Mouse (Mus musculus) right cerebral cortex, adult 2 months (tissue): Measurements from ENCODE around the gene Phc2.

ENCODE experiments used
- DNase-seq, 2 experiments: peaks; one replicate each; pipeline ENCODE4 v3.0.0; 2021 to 2022; ENCODE audit warnings: low spot score in 2 of 2

Phc2 gene

DNA sequence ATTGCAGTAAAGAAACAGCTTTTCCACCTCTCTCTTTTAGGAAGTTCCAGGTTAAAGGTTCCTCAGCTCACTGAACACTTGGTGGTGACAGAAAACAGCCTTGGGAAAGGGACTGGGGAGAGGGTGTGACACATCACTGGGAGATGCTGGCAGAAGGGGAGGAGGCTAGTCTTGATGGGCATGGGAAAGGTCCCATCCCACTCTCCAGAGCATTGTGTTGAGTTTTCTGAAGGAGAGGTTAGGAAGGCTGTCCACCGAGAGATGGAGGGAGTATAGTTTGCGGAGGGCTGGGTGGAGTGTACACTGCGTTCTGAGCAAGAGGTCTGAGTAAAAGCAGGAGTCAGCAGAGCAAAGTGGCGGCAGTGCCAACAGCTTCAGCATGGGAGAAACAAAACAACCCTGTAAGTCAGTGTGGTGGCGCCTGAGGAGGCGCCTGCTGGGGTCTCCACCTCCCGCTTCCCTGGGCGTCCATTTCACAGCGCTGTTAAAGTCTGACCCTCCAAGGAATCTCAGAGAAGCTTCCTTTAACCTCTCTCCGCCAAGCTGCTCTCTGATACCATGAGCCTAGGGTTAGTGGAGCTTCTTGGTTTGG is 88.0 kb downstream of the Phc2 start:
- no peak for DNase-seq

GRCm38 (mm10) chr4:128743031-128743626 is 88.6 kb downstream of the Phc2 start:
- DNase-seq, result no peak

DNA sequence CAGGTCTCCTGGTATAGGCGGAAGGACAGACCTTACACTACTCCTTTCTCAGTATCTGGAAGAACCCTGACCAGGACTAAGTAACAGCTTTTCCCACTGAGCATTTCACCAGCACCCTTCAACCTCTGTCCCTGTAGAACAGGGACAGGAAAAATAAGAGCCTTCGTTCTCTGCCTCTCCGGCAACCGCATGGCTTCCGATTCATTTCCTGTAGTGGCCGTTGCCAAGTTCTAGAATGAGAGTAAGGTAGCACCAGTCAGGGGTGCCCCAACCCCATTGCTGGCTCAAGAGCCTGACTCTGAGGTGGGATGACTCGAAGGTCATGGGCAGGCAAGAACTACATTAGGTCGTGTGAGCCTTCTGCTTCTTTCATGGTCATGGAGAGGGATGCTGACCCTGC is 90.7 kb downstream of the Phc2 start:
- no peak for DNase-seq

- DNase-seq, result no peak
Measured at GRCm38 (mm10) chr4:128747614-128748270, 93.2 kb downstream of the Phc2 start.

DNA sequence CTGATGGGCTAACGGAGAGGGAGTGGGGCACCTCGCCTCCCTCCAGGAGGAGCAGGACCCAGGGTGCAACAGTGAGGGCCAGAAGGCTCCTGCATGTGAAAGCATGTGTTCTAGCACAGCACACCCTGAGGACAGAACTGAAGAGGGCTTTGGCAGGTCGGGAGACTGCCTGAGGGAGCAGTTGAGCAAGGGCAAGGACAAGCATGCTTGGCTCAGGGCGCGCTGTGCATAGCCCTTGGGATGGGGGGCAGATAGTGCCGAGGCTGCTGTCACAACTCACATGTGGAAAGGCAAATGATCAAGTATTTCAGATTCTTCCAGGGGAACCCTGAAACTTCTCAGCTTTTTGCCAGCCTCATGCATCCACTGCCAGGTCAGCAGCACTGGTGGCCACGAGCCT is 93.8 kb downstream of the Phc2 start:
- DNase-seq, result no peak

DNA sequence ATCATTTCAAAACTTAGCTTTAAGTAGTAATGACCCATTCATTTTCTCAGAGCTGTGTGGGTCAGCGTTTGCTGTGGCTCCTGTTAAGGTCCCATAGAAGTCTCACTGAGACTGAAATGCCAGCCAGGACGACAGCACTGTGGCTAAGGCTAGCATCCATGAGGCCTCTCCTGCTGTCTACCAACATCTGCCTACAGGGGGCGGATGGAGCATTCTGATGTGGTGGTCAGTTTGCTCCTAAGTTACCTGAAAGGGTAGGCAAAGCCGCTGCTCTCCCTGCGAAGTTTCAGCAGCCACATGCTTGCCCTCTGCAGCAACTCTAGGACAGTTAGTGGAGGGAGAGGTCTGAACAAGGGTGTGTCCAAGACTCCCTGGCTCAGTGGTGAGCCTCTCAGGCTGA is 96.5 kb downstream of the Phc2 start:
- no peak for DNase-seq

DNA sequence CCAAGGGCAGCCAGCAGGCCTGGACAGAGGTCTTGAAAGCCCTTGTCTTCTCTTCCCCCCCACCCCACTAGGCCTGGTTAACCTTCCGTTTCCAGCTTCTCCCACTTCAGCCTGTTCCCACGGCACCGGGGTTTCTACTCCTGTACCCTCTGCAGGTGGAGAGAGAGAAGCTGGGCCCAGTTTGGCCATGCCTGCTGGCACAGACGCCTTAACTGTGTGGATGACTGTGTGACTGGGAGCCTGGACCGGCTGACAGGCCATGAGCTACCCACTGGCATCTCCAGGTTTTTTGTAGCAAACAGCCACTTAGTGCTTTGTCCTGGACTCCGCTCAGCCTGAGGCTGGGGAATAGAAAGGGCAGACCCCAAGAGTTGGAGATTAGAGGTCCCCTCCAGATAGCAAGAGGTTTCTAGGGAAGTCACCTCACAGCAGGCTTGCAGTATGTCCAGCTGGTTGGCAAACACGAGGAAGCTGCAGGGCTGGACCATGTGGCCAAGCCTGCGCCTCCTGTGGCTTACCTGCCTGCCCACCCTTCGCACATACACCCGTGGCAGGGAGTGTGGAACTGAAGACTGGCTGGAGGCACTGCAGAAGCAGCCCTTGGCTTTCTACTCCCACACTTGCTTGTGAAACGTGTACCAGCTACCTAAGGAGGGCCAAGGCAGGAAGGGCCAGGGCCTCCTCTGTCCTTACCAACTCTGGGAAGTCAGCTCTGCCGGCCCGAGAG is 97.7 kb downstream of the Phc2 start:
- DNase-seq, result no peak

DNA sequence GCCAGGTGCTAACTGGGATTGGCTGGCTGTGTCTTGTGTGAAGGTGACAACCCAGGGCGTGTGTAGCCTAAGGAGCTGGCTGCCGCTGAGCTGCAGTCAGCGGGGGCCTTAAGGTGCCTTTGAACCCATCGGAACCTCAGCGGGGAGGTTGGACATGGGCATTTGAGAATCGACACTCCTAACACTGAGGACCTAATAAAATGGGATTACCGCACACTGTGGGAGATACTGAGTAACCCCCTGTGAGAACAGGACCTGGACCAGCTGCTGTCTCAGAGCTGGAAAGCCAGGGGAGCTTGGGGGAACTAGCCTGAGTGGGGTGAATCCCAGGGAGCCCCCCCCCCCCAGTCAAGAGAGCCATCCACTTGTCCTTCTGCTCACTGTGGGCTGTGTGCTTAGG is 99.1 kb downstream of the Phc2 start:
- DNase-seq, result no peak

DNA sequence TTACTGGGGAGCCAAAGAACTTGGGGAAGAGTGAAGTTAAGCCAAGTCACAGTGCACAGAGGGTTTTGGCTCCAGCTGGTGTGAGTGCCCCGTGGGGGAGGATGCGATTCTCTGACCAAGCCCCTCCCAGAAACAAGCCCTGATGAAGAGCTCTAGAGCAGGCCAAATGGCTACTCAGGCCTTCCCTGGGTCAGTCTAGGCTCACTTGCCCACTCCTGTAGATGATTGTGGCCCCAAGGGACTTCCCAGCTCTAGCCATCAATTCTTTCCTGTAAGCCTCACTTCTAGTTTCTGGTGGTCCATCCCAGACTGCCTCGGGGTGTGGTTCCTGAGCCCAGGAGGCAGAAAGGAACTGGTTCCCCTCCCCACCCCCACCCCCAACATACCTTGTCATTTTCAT is 100.6 kb downstream of the Phc2 start, which contains the start of gene A3galt2:
TSS of gene A3galt2 (plus strand) at position 301 of the 400 bp plus-strand sequence.
- DNase-seq, result no peak

DNA sequence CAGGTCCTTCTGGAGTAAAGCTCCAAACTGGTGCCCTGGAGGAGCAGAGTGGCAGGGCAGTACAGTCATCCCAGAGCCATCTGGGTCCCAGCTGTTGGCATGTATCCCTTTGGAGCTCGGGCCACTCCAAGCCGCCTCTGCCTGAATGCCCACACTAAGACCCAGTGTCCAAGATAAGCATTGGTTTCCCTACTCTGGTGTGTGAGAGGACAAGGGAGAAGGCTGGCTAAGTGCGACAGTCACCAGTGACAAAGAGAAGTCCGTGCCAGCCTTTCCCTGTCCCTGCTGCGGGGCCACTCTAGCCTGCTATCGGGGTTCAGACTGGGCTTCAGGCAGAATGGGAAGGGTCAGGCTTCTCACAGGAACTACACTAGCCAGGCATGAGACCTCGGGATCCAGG is 101.4 kb downstream of the Phc2 start:
- DNase-seq, result no peak

- no peak for DNase-seq
Measured at GRCm38 (mm10) chr4:128759214-128759613, 104.7 kb downstream of the Phc2 start.

DNA sequence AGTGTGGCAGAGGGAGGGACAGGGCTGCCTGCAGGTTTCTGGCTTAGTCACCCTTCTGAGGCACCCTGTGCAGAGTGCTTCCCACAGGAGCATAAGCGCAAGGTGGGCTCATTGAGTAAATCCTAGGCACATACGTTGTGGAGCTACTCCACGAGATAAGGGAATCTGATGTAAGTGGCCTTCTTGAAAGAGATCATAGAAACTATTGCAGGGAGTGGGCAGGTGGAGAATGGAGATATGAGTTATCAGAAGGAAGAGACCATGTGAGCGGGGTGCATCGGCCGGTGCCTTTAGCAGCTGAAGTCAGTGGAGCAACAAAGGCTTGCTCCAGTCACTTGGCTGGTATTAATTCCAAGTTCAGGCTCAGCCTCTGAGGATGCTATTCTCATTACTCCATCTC is 105.5 kb downstream of the Phc2 start:
- DNase-seq, result no peak

GRCm38 (mm10) chr4:128766929-128767328 is 112.4 kb downstream of the Phc2 start:
- DNase-seq, result no peak

GRCm38 (mm10) chr4:128768120-128768519 is 113.6 kb downstream of the Phc2 start:
- no peak for DNase-seq

- no peak for DNase-seq
Measured at GRCm38 (mm10) chr4:128769569-128770355, 115.3 kb downstream of the Phc2 start.

DNA sequence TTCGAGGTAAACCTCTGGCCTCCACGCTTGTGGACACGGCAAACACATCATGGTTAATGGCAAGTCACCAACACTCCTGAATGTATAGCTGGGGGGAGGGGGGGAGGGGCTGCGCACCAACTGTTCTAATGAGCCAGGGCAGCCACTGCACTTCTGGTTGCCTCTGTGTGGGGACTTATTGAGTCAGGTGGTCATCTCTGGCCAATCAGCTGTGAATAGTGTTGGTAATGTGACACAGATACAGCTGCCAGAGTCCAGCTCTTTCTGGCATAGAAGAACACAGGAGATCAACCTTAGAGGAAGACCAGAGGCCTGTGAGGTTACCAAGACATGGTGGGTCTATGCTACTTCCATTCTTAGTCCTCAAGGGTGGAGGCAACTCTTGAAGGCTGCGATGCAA is 116.2 kb downstream of the Phc2 start:
- no peak for DNase-seq

DNA sequence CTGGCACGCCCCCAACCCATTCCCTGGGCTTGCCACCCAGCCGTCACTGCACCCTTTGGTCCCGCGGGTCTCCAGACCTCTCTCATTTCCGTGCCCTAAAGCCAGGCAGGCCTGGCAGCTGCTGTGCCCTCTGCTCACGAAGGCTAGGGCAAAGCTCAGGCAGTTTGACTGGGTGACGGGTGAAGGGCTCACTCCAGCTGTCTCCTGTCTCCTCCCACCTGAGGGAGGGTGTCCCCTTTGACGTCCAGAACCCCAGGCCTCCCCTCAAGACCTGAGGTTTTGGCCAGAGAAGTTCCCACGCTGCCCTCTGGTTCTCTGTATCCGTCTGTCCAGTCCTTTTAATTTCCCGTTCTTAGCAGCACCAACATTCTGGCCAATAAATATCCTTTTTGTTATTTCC is 119.3 kb downstream of the Phc2 start:
- no peak for DNase-seq

- peak; percentile 57 to 64 for DNase-seq
Measured at GRCm38 (mm10) chr4:128774467-128774866, 120.0 kb downstream of the Phc2 start.

DNA sequence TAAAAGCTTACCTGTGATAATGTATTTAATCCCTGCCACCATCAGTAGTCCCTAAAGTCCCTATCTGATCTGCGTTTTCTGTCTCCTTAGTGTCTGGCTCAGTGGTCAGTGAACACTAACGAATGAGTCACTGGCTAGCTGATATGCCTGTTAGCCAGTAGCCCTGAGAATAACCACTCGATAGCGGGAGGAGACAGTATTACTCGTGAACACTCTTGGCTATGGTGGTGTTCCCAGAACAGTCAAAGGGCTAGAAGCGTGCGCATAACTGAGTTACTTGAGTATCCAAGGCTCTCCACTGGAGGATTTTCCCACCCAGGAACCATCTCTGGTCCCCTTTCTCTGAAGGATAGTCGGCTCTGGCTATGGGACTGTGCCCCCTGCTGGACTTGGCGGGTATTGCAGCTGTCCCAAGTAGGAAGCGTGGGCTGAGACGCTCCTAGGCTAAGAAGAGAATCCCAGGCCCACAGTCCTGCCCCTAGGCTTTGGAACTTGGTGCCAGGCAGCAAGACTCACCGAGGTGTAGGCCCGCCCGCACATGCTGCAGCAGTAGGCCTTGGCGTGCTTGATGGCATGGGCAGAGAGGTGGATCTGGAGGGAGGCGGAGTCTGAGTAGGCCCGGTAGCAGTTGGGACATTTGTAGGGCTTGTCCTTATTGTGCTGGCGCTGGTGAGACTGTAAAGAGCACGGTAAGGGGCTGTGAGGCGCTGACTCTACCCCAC is 122.2 kb downstream of the Phc2 start:
- peak; percentile 67 to 72 for DNase-seq

DNA sequence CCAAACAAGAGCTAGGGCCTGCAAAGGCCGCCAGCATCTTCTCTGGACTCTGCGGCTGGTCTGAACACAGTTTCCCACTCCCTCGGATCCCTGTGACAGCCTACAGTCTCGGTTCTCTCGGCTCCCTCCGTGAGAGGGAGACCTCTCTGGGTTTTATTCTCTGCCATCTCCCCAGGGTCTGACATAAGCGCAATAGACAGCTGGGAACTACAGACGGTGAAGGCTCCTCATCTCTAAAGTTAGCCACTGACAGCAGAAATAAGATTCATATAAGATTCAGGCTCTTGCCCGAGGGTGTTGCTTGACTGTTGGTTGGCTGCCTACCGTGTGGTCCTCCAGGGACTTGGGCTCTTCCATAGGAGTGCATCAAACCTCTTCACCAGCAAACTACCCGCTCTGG is 123.1 kb downstream of the Phc2 start:
- no peak for DNase-seq

DNA sequence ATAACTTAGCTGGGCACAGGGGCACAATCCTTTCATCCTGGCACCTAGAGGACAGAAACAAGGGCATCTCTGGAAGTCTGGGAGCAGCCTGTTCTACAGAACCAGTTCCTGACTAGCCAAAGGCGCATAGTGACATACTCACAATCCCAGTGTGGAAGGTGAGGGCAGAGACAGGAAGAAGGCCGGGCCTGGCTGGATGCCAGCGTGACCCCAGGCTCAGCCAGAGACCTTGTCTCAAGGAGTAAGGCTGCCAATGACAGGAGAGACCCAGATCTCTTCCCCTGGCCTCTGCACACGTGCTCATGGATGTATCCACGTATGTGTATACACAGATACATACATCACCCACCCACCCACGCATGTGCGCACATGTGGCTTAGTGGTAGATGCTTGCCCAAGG is 127.5 kb downstream of the Phc2 start:
- DNase-seq, result no peak
